Mouse (Mus musculus): ENCODE measurements at regions not wholly inside any gene's neighbourhood (a gene's known extent, or its start where the extent isn't known, plus 50 kb on each side); places are given as distances from the start of the nearest gene placed in this dataset.

DNA sequence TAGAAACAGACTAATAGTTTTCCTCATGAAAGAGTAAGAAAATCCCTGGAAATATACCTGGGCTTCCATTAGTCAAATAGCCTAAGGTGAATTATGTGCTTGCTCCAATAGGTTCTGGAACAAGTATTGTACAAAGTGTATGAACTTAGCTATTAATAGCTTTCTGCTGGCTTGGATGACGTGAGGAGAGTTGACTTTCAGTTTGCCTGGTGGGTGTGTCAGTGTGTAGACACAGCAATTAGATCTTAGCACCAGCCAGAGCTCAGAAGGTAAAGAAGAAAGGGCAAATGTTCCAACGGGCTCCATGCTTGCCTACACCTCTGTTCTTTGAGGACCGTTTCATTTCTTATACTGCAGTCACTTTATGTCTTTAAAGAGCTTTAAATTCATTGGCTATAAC lies 654.8 kb upstream of the Mef2c start:
- TF ChIP-seq MEF2A (IDR thresholded peaks at IDR 0.05; ENCODE audit: borderline replicate concordance, low read depth, low read length) = no peak
- no peak for TF ChIP-seq CTCF (conservative IDR thresholded peaks at IDR 0.05 in 1 of 2, IDR thresholded peaks at IDR 0.05 in 1 of 2; ENCODE audit: low read depth in 2 of 2, low read length in 2 of 2)
- TF ChIP-seq CHD1 (IDR thresholded peaks at IDR 0.05; ENCODE audit: low read depth, low read length) = no peak
